Mouse (Mus musculus): ENCODE data around the gene B4galt4. TPM values are rescaled to one million over a fixed set of nuclear protein-coding genes. Genes with fewer than 3 reads are reported as not detected.

B4galt4 gene
- total RNA-seq, 2 experiments from 2014 or later = 29.8 to 38.8 TPM

DNA sequence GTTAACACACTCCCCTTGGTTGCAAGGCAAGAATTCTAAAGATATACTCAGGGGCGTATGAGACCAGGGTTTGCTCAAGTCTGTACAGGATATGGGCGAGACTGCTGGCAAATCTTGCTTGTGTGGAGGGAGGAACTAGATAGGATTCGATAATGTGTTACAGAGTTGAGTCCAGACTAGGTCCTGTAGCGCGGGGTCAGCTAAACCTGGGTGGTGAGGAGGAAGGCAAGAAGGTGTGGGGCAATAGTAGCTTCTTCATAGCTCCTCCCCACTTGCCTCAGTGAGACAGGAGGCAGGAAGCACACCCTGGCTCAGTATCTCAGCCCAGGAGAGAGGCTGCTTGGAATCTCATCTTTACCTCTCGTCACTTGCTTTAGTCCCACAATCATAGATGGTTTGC lies 12.9 kb upstream of the B4galt4 start:
- no peak for DNase-seq

DNA sequence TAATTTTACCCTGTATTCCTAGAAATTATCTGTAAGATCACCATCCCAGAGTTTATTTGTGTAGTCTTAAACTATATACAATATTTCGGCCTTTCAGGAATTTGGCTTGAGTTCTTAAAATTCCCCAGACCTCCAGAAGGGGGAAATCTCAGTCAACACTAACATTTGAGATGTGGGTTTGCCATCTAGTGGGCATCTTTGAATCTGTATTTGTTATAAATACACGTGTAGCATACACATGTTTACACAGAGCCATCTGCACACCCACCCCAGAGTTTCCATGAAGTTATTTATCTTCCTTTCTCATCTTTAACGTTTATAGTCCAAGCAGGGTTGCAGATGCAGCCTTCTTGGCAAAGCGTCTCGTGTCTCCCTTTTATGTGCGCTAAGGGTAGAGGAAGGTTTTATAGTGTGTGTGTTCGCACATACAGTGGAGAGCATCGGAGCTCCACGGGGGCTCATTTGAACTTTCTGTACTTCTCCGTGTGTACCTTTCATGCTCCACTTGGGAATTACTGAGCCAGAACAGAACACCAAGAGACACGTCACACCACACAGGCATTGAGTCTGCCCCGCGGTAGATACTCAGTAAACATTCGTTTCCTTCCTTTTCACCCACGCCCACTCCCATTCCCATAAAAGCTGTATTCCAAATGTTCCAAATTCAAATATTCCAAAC lies 12.3 kb upstream of the B4galt4 start:
- DNase-seq = peak in 1 of 2 experiments; percentile 41

DNA sequence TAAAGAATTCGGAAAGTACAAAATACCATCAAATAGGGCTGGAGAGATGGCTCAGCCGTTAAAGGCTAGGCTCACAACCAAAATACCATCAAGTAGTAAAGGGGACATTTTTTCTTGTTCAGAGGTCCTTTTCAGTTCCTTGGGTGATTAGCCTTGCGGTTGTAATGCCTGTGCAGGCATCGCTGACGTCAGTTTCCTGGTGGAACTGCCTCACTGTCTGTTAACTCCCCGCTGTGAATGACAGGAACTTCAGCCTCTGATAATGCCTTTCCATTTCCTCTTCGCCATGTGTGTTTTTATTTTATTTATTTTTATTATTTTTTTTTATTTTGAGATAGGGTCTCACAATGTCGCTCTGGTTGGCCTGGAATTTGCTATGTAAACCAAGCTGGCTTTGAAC lies 11.1 kb upstream of the B4galt4 start:
- DNase-seq = no peak

DNA sequence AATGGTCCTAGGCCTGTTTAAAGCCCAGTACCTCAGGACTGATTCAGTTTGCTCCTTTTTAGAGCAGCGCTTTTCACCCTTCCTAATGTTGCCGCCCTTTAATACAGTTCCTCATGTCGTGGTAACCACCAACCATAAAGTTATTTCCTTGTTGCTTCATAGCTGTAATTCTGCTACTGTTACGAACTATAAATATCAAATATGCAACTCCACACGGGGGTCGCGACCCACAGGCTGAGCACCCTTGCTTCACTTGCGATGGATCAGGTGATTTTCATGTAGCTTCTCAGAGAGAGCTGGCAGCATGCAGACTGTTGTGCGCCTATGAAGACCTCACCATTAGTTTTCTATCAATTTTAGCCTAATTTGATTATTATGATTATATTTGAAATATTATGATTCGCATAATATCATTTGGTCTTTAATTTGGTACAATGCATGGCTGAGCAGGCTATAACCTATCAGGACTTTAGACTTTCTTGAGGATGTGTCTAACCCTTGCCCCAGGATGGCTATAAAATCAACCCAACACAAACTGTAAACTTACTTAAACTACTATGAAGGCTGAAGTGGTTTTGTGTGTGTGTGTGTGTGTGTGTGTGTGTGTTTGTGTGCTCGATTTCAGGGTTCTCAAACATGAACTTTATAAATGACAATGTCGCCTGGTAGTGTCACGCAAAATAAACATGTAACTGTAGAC lies 710 bp upstream of the B4galt4 start:
- DNase-seq = no peak

DNA sequence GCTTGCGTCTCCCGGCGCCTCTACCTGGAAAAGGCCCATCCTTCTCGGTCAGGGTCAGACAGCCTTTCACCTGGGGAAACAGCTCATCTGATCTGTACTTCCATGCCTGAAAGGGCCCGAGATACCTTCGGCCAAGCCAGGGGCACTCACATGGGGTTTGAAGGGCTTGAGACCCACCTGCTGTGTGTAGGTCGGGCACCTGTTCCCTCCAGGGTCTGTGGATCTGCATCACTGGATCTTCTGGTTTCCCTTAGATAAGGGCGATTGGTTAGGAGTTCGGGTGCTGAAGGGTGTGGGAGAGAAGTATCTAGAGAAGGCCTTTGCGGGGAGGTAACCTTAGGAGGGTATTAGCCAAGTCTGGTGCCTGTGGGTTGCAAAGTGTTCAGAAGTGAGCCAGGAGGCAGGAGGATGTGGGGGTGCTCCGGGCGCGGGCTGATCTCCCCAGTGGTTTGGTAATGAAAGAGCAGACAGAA lies 631 bp downstream of the B4galt4 start:
- peak; percentile 42 to 54 for DNase-seq

DNA sequence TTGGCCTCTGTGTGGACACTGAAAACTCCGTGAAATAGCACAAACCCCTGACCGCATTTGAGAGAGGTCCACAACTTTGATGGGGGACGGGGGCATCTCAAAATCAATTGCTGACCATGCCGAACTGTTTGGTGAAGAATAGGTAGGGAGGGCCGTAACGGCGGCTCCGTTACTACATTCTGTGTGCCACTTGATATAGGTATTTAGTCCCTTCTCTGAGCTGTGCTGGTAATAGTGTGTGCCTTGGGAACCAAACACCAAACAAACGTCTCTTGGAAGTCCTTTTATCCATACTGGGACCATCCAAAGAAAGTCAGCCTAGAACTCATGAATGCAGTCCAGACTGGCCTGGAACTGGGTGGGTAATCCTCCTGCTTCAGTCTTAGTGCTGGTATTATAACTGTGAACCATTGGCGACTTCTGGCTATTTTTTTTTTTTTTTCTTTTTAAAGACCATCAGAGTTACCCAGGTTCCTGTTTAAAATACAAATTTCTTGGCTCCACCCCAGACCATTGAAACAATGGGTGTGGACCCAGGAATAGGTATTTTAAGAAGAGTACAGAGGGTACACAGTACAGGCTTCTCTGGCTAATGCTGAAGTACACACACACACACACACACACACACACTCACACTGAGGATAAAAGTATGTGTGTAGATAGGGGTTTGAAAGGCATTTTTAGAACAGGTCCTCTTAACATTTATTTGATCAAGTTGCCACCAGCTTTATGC lies 2.0 kb downstream of the B4galt4 start:
- DNase-seq = no peak

DNA sequence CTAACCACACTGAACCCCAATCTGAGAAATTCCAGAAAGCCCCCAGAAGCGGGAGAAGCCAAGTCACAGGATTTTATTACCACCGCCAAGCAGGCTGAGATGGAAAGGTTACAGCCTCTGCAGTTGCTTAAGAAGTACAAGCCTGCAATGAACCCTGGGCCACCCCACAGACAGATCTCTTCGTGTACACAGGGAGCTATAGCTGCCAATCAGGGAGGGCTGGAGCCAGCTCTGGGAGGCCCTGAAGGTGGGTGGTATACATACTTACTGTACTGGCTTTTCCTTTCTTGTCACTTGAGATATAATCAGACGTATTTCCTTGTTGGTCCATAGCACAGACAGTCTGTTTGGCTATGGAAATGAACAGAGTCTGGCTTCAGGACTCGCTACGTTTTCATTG lies 8.7 kb downstream of the B4galt4 start:
- DNase-seq = no peak

DNA sequence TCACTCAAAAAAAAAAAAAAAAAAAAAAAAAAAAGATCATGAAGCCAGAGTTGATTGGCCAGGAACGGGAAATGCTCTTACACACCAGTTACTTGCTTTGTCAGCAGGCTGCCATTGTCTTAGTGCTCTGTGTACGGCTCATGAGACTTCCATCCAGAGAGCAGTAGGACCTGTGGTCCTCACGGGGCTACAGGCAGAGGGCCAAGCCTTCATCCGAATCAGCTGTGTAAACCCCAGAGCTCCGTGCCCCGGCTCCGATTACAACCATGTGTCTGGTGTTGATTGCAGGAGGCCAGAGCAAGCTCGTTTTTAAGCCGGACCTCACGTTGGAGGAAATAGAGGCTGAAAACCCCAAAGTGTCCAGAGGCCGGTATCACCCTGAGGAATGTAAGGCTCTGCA lies 11.6 kb downstream of the B4galt4 start:
- DNase-seq = no peak

DNA sequence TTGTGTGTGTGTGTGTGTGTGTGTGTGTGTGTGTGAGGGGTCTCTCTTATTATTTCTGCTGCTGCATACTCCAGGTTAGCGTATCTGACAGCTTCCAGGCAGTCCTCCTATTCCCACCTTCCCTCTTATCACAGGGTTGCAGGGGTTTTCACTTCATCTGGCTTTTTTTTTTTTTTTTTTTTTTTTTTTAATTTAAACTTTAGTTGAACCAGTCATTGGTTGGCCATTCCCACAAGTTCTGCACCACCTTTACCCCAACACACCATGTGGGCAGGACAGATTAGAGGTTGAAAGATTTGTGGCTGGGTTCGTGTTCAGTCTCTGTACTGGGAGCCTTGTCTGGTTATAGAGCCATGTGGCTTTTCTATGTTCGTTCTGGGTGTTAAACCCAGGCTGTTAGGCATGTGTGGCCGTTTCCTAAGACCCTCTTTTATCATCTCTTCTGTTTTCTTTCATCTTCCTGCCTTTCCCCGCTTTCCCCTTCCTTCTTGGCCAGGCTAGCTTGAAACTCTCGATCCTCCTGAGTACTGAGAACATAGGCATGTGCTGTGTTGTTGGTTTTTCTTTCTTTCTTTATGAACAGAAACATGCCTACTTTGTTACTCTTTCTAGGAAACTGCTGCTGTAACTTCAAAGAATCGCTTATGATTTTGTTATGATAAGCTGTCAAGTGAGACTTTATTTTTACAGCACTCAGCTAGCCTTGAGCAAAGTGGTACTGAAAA lies 13.6 kb downstream of the B4galt4 start:
- no peak for DNase-seq

DNA sequence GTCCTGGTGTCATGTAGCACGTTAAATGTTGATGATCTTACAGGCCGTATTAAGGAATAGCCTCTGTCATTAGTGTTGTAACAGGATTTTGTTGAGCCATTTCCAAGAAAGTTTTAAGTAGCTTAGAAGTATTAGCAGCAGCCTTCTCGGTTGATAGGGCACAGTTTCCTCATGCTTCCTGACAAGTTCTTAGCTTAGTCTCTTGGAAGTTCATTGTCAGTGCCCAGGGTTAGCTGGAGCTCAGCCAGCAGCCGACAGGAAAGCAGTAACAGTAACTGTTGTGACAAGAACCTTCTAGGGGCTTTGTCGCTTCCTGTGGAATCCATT lies 14.1 kb downstream of the B4galt4 start:
- no peak for DNase-seq

DNA sequence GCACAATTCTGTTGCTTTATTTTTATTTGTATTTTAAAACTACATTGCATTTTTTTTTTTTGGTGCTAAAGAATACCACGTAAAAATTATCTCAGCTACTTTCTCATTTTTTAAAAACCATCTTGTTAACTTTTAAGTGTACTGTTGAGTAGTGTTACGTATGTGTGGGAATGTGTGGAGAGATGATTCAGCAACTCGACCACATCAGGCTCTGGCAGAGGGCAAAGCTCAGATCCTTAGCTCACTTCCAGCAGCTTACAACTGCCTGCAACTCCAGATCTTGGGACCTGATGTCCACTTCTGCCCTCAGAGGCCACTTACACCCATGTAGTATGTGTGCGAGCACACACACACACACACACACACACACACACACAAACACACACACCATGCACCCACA lies 14.5 kb downstream of the B4galt4 start:
- no peak for DNase-seq

DNA sequence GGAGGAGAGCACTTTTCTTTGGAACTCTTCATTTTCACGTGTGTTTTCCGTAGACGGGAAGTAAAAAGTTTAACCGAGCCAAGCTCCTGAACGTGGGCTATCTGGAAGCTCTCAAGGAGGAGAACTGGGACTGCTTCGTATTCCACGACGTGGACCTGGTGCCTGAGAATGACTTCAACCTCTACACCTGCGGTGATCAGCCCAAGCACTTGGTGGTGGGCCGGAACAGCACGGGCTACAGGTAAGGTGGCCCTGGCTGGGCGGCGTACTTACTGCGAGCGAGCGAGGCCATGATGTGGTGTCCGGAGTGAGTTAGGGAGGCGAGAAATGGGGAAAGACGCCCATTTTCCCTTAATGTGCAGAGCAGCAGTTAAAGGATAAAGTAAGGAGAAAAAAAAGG lies 15.6 kb downstream of the B4galt4 start:
- no peak for DNase-seq

DNA sequence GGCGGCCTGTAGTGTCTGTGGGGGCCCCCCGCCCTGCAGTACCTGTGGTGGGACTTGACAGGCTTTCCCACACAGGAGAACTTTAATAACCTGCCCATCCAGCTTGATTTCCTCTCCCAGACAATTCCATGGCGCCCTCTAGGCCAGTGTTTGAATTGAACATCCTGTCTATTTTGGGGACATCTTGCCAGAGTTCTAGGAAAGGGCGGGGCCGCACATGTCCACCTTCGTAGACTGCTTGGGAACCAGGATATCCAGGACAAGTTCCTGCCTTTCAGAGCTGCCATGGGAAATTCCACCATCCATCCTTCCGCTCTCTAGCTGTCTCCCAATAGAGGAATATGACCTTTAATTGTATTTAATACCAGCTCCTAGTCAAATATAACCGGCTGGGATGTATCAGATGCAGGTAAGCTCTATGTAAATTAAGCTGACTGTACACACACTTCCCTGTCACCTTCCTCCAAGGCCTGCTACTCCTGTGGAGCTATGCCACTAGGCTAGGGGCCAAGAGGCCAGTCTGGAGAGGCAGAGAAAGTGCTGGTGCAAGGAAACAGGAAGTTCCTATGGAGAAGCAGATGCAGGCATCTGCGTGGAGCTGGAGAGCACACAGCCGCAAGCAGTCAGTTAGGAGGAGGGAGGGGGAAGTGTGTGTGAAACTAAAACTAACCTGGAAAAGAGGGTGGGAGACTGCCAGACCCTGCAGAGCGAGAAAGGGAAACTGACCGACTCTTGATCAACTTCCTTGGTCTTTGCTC lies 16.2 kb downstream of the B4galt4 start:
- DNase-seq = no peak

DNA sequence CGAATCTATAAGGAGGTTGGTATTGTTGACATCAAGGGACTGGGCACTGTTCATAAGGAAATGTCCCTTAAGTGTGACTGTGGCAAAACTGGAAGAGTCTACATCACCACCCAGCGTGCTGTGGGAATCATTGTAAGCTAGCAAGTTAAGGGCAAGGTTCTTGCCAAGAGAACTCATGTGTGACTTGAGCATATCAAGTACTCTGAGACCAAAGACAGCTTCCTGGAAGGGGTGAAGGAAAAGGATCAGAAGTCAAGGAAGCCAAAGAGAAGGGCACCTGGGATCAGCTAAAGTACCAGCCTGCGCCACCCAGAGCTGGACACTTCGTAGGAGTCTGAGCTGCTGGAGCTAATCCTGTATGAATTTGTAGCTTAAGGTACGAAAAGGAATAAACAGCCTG lies 18.2 kb downstream of the B4galt4 start:
- DNase-seq = no peak

DNA sequence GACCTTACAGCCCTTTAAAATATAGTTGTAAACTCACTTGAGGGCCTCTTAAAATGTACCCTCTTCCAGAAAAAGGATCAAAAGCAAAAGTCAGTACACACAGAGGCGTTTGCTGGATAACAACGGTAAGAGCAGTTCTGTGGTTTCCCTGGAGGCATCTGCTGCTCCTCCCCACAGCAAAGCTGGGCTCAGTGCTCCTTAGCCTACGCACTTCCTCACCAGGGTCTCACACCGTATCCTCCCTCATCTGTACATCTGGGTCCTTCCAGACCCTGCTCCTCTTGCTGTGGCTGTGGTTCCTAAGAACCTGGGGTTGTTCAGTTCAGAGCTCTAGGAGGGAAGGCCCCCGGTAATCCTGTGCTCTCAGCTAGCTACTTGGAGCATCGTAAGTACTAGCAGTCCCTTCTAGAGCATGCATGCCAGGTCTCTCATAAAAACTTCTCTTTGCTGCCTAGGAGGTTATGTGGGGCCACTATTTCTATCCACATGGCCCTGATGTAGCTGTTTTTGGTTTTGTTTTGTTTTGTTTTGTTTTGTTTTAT lies 18.8 kb downstream of the B4galt4 start:
- no peak for DNase-seq

DNA sequence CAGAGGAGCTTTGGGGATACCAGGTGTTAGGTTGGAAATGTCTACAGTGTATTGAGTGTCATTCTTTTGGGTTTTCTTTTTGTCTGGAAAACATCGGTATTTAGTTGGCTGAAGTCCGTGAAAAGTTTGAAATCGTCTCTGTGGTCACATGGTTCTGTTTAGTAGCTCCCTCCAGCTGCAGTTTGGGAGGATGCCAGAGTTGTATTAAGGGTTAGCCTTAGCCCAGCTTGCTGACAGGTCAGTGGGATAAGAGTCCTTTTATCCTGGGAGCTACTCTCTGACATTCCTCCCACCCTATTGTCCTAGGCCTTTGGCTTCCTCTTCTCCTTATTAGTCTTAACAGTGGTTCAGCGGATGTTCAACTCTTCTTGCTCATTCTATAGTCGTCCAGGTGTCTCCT lies 19.9 kb downstream of the B4galt4 start:
- DNase-seq = no peak

DNA sequence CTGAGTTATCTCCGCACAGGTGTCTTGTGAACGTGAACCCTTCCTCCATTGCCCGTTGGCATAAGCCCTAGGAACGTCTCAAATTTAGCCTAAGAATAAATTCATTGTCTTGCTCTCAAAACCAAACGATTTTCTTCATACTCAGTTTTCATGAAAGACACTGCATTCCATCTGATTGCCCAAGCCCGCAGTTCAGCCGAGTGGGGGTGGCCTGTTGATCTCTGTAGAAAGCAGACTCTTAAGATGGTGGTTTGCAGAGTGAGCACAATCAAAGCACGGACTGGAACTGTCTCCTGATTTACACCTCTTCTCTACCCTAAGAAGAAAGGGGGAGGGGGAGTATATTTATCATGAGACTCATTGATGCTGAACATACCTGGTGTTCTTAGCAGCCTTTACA lies 20.3 kb downstream of the B4galt4 start:
- DNase-seq = no peak

DNA sequence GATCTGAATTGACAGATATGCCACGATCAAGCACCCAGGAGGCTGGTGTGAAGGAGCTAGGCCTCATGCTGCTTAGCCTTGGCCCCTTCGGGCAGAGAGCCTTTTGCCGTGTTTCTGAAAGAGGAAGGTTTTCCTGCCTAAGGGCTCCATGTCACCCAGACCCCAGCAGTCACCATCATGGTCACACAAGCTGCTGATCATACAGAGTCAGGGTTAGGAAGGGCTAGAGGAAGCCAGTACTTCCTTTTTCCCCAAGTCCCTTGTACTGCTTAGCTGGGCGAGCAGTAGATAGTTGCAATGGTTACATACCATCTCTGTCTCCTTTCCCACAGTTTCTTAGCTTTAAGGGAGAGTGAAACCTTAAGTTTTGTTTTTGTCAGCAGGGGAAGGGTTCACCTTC lies 21.4 kb downstream of the B4galt4 start:
- DNase-seq = no peak

DNA sequence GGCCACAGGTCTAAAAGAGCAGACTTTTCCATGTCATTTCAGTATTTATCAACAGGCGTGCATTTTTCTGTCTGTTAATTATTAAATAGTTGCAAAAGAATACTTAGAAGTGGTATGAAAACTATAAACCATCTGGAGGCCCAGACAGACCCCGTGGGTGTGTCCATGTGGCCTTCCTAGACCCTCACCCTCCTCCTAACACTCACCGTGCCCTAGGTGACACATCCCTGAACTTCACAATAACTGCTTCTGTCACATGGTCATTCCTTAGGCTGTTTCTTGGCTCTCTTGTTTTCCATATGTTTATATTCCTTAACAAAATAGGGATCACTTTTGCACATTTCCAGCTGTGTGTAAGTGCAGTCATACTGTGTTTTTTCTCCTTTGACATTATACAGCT lies 24.6 kb downstream of the B4galt4 start:
- DNase-seq = no peak

DNA sequence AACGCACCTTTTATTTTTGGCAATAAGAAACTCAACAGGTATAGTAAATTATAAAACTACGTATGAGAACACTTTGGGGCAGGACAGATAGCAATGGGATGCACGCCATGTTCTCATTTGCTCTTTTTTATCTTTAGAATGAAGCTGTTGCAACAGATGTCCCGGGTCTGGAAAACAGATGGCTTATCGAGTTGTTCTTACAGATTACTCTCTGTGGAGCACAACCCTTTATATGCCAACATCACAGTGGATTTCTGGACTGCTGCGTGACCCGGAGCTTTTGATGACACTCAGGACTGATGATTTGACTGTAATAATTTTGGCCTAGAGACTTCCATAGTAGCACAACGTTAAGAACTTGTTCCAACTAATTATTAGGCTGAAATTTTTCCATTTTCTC lies 25.7 kb downstream of the B4galt4 start:
- peak; percentile 67 to 73 for DNase-seq

DNA sequence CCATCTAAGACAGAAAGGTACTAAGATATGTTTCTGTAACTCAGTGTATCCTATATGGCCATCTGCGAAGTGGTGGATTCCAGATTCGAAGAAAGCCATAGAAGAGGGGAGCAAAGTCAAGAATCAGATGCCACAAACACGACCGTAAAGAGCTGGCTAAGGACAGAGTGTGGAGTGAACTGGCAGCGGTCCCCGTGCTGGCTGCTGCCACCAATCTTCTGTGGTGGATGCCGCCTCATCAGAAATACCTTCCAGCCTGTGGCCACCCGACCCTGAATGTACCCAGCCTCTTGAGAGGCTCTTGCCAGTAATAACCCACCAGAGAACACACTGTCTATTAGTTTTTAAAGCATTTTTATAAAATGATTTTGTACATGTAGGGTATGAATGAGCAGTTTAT lies 26.3 kb downstream of the B4galt4 start:
- no peak for DNase-seq

DNA sequence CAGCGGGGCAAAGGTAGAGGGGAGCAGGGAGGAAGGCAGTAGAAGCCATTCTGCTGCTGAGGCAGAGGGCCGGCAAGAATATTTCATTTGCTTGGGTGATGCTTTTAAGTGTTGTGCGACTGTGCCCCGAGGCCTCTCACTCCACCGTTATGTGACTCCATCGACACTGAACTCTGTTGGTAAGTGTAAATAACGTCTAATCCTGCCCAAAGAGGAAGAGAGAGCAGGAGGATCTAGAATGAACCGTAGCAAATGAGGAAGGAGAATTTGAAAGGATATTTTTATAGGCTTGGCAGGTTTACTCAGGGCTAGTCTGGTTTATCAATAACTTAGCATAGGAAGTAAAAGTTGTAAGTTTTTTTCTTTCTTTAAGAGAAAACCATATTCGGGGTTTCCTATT lies 27.5 kb downstream of the B4galt4 start:
- no peak for DNase-seq
